Mouse (Mus musculus): ENCODE measurements at regions not wholly inside any gene's neighbourhood (a gene's known extent, or its start where the extent isn't known, plus 50 kb on each side); places are given as distances from the start of the nearest gene placed in this dataset.

DNA sequence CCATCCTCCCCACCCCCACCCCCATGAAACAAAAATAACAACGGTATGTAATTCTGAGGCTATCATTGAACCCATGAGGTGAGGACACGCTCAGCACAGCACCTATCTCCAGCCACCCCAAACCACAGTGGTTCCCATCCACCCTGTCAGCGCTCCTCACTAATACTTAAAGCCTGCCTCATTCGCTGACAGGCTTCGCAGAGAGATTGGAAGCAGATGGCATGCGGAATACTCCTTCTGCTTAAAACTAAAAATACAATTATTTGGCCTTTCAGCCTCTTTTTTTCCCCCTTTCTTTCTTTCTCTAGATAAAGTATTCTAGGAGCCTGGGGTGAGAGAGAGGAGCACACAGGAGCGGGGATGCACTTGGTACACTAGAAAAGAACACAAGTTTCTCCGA, 199.9 kb downstream of the Prdm2 start:
- intact Hi-C loops (cut with DNase I) = no loop called here
- Histone ChIP-seq H3K4me3 (no peak overlapping the region), H3K27ac (no peak overlapping the region)
- no peak for TF ChIP-seq CTCF (IDR thresholded peaks at IDR 0.05)
- DNase-seq (ENCODE audit: extremely low spot score in 1 of 2, low spot score in 2 of 2) = no peak

DNA sequence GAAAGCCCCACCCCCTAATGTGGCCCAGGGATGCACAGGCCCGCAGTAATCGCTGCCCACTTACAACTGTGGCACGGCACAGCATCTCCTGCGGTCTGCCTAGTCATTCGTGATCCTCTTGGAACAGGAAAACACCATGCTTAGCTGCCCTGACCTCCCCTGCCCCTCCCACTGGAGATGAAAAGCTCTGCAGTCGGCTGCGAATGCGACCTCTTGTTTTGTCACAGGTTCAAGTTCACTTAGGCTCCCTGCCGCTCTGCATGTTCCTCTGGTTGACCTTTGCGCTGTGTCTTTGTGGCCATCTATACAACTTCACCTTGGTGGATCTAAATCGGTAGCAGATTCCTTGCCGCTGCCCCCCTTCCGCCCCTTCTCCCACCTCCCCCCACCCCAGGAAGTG, 210.8 kb downstream of the Prdm2 start:
- H3K4me3 ChIP-seq = no peak overlapping the region
- DNase-seq (ENCODE audit: extremely low spot score in 1 of 2, low spot score in 2 of 2) = no peak
- TF ChIP-seq CTCF (IDR thresholded peaks at IDR 0.05) = no peak
- H3K27ac ChIP-seq = no peak overlapping the region
- intact Hi-C loops (cut with DNase I) = no loop called here

DNA sequence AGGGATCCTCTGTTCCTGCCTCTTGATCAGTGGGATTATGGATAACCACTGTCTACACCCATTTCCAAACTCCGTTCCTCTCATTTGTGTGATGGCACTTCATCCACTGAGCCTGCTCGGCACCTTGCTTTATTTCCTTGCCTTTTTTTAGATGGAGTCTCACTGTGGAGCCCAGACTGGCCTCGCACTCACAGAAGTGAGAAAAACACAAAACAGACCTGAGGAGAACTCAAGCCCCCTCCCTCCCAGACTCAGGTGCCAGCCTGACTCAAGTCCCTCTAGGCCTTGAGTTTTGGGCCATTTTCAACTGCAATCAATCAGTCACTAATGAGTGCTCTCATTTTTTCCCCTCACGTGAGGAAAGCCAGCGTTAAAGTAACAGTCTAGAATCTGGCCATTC, 211.3 kb downstream of the Prdm2 start:
- TF ChIP-seq CTCF (IDR thresholded peaks at IDR 0.05) = no peak
- Histone ChIP-seq H3K27ac (no peak overlapping the region), H3K4me3 (no peak overlapping the region)
- no peak for DNase-seq (ENCODE audit: extremely low spot score in 1 of 2, low spot score in 2 of 2)
- intact Hi-C loops (cut with DNase I) = no loop called here

DNA sequence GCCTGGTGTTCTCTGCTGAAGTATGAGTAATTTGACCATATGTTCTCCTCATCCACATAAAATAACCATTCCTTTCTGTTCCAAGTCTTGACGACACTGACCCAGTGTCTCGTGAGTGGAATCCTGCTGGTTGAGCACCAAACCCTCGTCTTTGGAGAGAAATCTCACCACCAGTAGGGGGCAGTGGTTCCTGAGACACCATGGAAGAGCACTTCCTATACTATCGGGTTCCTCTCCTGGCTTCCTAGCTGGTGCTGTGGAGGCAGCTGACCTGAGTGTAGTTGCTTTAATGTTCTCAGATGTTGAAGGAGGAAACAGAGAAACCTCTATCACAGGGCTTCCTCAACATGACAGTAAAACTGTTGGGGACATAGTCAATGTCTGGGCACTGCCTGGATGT, 216.4 kb downstream of the Prdm2 start:
- H3K4me3 ChIP-seq = no peak overlapping the region
- intact Hi-C loops (cut with DNase I) = no loop called here
- DNase-seq (ENCODE audit: extremely low spot score in 1 of 2, low spot score in 2 of 2) = no peak
- peak; percentile 15 for TF ChIP-seq CTCF (IDR thresholded peaks at IDR 0.05)
- no peak overlapping the region for H3K27ac ChIP-seq

DNA sequence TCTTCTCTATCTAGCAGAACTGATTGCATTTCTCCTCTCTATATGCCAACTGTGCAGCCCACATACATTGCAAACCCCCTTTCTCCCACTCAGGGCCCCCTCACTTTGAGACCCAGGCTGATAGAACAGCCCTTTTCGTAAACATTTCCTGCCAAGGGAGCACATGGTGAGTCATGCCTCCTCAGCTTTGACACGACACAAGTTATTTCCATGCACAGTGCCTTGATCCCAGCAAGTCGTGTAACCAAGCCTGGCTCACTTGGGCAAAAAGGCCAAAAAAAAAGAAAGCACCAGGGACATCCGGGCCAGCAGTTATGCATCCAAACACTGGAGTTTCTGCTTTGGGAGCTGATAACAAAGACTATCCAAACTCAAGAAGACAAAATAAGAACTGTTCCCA, 221.4 kb downstream of the Prdm2 start:
- TF ChIP-seq CTCF (IDR thresholded peaks at IDR 0.05) = no peak
- no peak overlapping the region for H3K4me3 ChIP-seq
- no peak overlapping the region for H3K27ac ChIP-seq
- no peak for DNase-seq (ENCODE audit: extremely low spot score in 1 of 2, low spot score in 2 of 2)
- intact Hi-C loops (cut with DNase I) = loop anchor here (5.0 kb wide), 1 partner anchor 89 kb away; no protein-coding TSS in a partner anchor

DNA sequence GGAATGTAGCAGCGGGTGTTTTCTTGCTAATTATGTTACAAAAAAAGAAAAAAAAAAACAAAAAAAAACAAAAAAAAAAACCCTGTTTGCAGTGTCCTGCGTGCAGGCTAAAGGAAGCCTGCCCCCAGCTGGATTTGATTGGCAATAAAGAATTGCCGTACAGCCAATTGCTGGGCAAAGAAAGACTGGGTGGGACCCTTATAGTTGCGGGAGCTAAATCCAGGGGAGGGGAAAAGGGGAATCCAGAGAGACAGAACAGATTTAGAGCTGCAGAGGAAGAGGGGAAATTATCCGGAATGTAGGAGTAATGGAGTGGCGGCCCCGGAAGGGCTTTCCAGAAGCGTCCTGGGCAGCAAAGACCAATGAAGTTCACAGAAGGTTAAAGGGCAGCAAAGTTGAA, 223.6 kb downstream of the Prdm2 start:
- Histone ChIP-seq H3K4me3 (no peak overlapping the region), H3K27ac (no peak overlapping the region)
- no peak for DNase-seq (ENCODE audit: extremely low spot score in 1 of 2, low spot score in 2 of 2)
- TF ChIP-seq CTCF (IDR thresholded peaks at IDR 0.05) = peak; percentile 20
- intact Hi-C loops (cut with DNase I) = no loop called here

DNA sequence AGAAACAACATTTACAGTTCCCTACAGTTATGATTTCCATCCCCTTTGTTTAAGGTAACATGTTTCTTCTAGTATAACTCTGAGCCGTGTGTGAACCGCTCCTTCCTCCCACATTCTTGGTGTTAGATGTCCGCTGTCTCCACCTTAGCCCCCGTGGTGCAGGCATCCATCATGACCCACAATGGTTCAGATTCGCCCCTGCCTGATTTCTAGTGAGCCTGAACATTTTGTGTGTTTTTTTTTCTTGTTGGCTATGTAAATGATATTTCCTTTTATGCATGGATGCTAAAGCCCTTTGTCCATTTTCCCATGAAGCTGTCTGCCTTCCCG, 229.5 kb downstream of the Prdm2 start:
- intact Hi-C loops (cut with DNase I) = no loop called here
- no peak overlapping the region for H3K27ac ChIP-seq
- no peak for DNase-seq (ENCODE audit: extremely low spot score in 1 of 2, low spot score in 2 of 2)
- H3K4me3 ChIP-seq = no peak overlapping the region
- TF ChIP-seq CTCF (IDR thresholded peaks at IDR 0.05) = no peak

DNA sequence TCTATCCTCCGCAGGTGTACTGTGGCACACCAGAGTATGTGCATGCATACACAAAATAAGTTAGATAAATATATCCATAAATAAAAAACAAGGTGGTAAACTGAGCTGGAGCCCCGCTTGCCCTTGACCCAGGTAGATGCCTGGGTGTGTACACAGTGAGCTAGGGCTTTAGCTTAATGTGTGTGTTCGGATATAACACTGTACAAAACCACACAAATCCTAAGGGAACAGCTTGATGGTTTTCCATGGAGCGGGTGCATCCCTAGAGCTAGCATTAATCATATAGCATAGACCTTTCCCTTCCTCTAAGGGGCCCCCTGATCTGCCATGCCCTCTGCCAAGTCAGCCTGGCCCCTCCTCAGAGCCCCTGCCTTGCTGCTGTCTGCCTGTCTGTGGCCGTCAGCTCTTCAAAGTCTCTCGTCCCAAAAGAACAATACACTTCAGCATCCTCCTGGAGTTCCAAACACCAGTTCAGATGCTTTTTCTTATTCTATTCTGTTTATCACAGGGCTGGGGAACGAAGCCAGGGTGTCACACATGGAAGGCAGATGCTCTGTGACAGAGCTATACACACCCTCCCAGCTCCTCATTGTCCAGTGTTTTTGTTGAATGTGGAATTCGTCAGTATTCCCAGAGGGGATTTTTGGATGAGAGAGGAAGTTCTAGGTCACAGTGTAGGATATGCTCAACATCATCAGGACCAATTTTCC, 230.1 kb downstream of the Prdm2 start:
- Histone ChIP-seq H3K27ac (no peak overlapping the region), H3K4me3 (no peak overlapping the region)
- TF ChIP-seq CTCF (IDR thresholded peaks at IDR 0.05) = no peak
- intact Hi-C loops (cut with DNase I) = no loop called here
- no peak for DNase-seq (ENCODE audit: extremely low spot score in 1 of 2, low spot score in 2 of 2)

DNA sequence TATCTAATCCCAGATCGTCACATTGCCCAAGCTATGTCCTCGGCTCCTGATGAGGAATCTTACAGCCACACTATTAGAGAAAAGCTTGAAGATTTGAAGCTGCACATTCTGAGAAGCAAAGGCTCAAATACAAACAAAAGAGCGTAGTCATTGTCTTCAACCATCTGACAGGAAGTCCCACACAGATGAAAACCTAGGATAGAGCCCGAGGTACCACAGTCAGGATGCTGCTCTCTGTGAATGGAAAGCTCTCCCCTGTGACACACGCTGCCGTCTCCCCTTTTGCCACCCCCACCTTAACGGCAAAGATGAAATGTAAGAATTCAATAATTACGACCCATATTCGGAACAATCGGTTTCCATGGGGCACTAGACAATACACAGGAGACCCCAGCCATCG, 237.2 kb downstream of the Prdm2 start:
- no peak overlapping the region for H3K27ac ChIP-seq
- no peak for DNase-seq (ENCODE audit: extremely low spot score in 1 of 2, low spot score in 2 of 2)
- intact Hi-C loops (cut with DNase I) = no loop called here
- no peak overlapping the region for H3K4me3 ChIP-seq
- TF ChIP-seq CTCF (IDR thresholded peaks at IDR 0.05) = no peak

DNA sequence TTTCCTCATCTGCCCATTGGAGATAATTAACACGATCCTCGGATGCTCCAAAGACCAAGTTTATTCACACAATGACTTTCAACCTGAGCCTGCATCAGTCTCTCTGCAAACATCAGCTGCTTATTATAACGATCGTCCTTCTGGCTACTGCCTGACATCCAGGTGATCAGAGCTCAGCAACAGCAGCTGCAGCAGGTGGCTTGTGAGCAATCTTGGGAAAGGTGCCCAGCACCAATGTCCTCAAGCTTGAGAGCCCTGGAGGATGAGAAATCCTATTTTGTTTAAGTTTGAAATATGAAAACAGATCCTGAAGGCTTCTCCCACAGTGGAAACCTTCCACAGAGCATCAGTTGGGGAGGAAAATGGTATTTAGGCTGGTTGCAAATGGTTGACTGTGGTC, 242.8 kb downstream of the Prdm2 start:
- intact Hi-C loops (cut with DNase I) = no loop called here
- H3K27ac ChIP-seq = no peak overlapping the region
- TF ChIP-seq CTCF (IDR thresholded peaks at IDR 0.05) = no peak
- no peak overlapping the region for H3K4me3 ChIP-seq
- DNase-seq (ENCODE audit: extremely low spot score in 1 of 2, low spot score in 2 of 2) = peak in 1 of 2 experiments; percentile 18

DNA sequence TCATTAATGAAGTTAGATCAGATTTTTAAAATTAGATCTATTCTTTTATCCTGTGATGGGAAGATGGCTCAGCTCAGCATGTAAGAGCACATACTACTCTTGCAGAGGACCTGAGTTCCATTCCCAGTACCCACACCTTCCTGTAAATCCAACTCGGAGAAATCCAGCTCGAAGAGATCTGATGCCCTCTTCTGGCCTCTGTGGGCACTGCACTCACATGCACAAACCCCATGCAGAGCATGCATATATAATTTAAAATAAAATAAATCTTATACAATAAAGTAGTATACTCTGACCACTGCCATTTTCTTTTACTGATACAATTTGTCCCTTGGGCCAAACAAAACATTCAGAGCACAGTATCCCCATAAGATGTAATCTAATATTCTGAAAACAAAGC, 245.2 kb downstream of the Prdm2 start:
- DNase-seq (ENCODE audit: extremely low spot score in 1 of 2, low spot score in 2 of 2) = no peak
- no peak overlapping the region for H3K27ac ChIP-seq
- intact Hi-C loops (cut with DNase I) = no loop called here
- TF ChIP-seq CTCF (IDR thresholded peaks at IDR 0.05) = no peak; the same call in 1 of the 2 replicates
- no peak overlapping the region for H3K4me3 ChIP-seq

DNA sequence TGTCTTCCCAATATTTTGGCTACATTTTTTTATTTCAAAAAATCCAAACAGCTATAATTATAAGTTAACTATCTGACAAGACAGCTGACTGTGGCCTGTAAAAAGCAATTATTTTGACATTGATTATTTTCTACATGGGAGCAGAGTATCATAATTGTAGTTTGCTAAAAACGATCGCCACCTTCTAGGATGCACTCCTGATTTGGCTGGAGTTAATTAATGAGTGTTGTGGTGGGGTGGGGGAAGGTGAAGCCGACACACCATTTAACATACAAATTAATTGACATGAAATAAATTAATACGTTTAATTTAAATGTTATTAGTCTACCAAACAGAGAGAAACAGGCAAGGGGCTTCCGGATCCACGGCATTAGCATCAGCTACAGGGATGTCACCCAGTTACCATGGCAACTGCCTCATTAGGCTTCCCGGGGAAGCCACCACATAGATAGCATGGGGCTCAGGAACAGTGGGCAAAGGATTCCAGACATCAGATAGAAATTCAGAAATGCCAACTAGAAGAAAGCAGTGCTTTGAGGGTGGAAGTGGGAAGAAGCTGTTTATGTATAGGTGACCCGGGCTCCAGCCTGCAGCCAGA, 255.9 kb downstream of the Prdm2 start:
- Histone ChIP-seq H3K4me3 (no peak overlapping the region), H3K27ac (no peak overlapping the region)
- DNase-seq (ENCODE audit: extremely low spot score in 1 of 2, low spot score in 2 of 2) = peak in 1 of 2 experiments; percentile 18
- intact Hi-C loops (cut with DNase I) = no loop called here
- no peak for TF ChIP-seq CTCF (IDR thresholded peaks at IDR 0.05)

DNA sequence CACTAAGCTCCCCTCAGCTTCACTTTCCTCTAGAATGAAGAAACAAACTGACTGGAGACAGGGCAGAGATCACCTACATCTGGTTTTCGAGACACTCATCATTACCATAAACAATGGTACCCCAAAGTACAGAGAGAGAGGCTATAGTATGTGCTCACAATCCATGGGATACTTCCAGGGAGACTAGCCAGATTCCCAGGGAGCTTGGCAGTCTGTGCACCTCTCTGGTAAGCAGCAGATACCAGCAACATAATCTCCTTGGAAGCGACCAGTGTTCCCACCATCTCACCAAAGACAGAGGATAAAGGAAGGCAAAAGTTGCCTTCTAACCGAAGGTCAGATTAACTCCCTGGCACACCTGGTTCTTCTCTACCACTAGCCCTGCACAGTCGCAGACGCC, 256.4 kb downstream of the Prdm2 start:
- H3K4me3 ChIP-seq = no peak overlapping the region
- no peak overlapping the region for H3K27ac ChIP-seq
- intact Hi-C loops (cut with DNase I) = no loop called here
- TF ChIP-seq CTCF (IDR thresholded peaks at IDR 0.05) = no peak
- no peak for DNase-seq (ENCODE audit: extremely low spot score in 1 of 2, low spot score in 2 of 2)

Data from left cerebral cortex, adult 2 months (tissue).